Mouse (Mus musculus): ENCODE results near the gene Ganab. TPM values are rescaled to one million over a fixed set of nuclear protein-coding genes. Genes with fewer than 3 reads are reported as not detected.
A peak's percentile ranks its signal among the peaks of the same experiment; 100 is the strongest.

Ganab gene
- total and polyA plus RNA-seq, 3 experiments: 98.7 to 199 (median 172) TPM

DNA sequence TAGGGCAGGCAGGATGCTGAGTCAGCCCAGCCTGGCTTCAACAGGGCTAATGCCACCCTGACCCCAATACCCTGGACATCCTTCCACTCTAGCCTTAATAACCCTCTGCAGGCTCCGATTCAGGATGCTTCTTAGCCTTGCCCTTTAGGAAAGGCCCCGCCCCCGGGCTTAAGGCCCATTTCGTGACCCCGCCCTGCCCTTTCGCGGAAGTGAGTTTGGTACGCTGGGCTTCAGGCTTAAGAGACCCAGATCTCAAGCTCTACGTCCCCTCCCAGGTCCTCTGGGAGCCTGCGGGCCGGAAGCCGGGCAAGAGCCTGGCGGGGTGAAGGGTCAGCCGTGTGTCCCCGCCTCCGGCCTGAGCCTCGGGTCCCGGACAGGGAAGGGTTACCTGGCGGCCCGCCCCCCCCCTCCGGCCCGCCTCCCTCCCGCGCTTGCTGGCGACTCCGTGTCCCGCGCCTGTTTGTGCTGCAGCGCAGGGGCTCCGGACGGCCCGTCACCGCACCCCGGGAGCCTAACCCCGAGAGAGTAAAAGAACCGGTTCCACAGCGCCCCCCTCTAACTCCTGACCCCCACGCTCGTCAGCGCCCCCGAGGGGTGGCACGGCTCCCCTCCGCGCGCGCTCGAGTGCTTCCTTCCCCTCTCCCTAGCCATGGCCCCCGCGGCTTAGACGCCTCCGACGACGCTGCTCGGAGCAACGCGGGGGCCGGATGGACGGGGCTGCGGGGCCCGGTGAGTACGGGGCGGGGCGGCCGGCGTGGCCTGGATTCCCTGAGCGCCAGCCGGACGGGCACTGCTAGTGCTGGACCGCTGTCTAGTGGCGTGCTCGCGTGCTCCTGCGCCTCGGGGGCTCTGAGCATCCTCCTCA is 31.6 kb downstream of the Ganab start, which contains the start of the genes Rom1 and Eml3:
Gene Rom1, minus strand, starts transcription at position 133 of the 865 bp plus-strand sequence.
Gene Eml3, plus strand, starts transcription at position 329 of the 865 bp plus-strand sequence.
- DNase-seq: peak; percentile 98

DNA sequence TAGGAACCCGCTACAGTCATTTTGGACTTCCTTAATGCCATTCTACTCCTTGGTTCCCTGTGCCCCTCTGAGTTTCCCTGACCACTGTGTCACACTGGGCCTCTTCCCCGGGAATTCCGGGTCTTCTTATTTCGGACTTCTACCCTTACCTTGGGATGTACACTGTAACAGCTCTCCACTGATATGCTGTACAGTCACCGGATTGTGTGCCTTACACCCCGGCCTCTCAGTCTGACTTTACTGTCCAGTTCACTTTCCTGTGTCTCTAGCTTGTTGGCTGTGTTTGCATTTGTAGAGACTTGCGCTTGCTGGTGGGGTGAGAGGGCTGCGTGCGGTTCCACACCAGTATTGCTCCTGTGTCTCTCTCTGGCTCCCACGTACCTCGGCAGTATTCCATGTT is 32.2 kb downstream of the Ganab start:
- DNase-seq: no peak

DNA sequence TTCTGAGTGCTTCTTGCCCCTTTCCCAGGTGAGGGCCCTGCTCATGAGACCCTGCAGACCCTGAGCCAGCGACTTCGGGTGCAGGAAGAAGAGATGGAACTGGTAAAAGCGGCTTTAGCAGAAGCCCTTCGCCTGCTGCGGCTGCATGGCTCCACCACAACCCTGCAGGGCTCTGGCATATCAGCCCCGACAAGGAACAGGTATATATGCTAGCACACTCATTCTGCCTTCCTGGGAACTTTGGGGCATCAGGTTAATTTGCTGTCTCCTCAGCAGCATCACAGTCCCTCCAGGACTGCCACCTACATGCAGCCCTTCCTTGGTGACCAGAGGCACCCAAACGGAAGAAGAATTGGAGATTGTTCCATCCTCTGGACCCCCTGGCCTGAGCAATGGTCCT is 32.9 kb downstream of the Ganab start:
- DNase-seq: no peak

DNA sequence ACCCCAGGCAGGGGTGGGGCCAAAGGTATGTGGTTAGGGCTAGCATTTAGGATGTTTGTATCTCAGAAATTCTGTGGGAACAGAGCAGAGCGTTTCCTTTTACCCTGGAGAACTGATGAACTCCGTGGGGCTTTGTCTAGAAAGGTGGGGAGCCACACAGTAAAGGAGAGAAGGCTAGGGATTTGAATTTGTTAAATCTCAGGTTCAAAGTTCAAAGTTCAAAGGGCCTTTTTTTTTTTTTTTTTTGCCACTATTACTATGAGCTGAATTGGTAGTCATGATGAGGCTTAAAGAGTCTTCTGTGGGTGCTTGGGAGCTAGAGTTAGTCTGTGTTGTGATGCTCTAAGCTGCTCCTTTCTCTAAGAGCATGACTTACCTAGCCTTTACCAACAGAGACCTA is 38.9 kb downstream of the Ganab start:
- DNase-seq: no peak

DNA sequence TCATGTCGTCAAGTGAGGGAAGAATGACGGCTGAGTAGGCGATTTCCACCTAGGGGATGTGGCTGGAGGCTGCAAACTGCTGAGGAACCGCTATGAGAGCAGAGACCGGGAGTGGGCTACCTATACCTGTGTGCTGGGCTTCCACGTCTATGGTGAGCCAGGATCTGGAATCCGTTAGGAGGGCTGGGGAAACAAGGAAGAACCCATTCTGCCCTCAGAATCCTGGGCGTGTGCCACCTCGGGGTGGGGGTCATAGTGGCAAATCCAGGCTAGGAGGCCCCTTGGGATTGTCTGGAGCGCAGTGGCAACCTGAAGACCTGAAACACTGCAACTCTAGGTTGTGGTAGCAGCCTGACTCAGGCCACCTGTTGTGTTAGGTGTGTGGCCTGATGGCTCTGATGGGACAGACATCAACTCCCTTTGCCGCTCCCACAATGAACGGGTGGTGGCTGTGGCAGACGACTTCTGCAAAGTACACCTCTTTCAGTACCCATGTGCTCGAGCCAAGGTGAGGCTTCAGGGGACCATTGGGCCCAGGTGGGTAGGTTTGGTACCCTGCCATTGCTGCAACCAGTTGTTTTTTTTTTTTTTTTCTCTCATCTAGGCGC is 42.8 kb downstream of the Ganab start:
- DNase-seq: no peak

DNA sequence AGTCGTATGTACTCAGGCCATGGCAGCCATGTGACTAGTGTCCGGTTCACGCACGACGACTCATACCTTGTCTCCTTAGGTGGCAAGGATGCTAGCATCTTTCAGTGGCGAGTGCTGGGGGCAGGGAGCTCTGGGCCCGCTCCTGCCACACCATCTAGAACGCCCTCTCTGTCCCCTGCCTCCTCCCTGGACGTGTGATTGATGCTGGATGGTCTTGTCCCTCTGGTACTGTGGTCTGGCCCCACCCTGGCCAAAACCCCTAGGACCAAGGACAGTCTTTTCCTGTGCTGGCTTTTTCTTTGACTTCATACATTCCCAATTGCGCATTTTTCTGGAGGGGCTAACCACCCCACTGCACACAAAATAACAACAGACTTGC is 43.3 kb downstream of the Ganab start:
- DNase-seq: no peak

DNA sequence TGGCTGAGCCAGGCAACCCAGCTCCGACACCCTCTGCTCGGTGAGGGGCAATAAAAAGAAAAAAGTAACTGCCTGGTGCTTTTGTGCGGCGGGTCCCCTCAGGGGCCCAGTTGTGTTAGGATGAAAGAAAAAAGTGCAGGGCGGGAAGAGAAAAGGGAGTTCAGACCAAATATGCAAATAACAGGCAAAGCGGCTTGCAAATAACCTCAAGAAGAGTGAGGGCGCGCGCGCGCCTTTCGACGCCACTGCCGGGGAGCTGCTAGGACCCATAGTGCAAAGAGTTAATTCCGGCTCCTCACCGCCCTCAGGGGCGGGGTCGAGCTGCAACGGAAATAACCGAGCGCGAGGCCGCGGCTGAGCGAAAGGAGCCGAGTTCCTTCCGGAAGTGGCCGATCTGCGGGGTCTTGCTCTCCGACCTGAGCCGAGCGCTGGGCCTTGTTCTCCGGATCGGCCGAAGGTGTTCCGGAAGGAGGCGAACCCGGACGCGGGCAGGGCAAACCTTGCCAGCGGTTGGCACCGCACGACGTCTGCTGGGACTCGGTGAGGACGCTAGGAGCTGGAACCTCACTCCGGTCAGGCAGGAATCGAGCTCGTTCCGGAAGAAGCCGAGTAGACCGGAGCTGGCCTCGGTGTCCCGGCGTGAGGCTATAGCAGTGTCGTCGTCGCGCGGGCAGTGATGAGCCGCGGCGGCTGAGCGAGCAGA is 43.8 kb downstream of the Ganab start, which contains the start of gene Mta2:
Gene Mta2, plus strand, starts transcription at position 361 of the 703 bp plus-strand sequence.
- peak; percentile 98 for DNase-seq

DNA sequence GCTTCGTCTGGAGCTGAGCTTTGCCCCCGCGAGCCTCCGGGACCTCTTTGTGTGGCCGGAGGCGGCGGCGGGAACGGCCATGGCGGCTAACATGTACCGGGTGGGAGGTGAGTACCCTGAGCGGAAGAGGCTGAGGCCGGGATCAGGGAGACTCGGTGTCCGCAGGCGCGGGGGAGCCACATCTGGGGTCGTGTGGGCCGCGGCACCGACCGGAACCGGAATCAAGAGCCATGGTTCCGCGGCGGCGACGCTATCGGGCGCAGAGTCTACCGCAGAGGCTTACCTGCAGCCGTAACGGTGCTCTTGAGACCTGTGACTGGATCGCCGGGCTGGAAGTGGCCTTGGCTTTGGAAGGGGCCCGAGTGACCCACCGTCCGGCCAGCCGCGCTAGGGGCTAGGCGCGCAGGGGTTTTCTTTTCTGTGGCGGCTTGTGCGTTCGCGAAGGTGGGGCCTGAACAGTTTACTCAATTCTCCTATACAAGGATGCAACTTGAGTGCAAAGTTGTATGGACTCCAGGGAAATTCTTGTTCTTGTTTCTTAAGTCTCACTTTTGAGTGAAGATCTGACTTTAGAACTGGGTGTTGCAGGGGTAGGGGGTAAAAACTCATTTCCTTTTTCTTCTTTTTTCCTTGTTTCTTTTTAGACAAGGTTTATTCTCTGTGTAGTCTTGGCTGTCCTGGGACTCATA is 44.5 kb downstream of the Ganab start:
- no peak for DNase-seq

DNA sequence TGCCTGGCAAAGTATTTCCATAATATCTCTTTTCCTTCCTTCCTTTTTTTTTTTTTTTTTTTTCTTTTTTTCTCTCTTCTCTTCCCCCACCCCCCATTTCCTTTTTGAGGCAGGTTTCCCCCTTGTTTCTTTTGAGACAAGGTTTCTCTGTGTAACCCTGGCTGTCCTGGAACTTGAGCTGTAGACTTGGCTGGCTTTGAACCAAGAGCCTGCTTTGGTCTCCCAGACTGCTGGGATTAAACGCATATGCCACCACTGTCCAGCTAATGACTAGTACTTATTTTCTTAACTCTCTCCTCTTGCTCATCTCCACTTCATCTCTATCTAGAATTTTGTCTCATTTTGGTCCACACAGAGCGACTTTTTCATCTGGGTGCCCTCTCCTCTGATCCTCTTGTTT is 45.2 kb downstream of the Ganab start:
- no peak for DNase-seq

DNA sequence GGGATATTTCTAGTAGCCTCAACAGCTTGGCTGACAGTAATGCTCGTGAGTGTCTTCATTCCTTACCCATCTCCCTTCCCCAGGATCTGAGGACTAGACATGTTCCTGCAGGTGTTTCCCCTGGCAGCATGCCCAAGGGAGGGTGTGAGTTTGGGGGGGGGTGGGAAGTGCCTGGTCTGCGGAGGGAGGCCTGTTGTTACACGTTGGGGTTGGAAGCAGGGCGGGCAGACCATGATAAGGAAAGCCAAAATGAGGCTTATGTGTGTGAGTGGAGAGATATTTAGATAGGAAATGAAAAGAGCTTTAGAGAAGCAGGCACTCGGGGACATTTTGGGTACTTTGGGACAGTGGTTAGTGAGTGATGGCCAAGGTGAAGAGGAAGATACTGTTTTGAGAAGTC is 46.2 kb downstream of the Ganab start:
- DNase-seq: no peak

DNA sequence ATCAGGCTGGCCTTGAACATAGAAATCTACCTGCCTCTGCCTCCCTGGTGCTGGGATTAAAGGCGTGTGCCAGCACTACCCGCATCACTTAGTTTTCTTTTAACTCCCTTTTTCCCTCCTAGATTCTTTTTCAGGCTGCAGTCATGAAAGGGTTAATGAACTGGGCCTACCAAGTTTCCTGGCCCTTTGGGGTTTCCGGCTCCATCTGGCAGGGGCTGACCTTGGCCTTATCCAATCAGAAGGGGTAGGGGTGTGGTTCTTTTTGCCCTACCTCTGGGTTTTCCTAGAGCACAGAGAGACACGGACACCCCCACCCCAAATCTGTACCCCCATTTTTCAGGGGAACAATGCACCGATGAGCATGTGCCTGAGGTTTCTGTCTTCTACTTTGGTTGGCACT is 46.9 kb downstream of the Ganab start:
- DNase-seq: peak; percentile 85

DNA sequence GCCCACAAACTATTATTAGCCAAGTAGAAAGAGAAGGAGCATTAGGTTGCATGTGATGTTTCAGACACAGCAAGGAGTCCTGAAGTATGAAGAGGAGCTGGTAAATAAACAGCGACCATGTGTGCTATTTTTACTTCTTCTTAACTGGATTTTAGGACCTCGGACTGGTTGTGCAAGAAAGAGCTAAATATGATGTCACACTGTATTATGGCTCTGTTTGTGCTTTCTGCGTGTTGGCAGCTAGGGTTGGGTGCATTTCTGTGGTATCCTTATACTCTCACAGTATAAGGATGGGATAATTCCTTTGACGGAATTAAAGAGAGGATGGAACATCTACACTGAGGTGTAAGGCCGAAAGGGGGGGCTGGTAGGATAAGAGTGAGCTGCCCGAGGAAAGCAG is 47.4 kb downstream of the Ganab start:
- no peak for DNase-seq

DNA sequence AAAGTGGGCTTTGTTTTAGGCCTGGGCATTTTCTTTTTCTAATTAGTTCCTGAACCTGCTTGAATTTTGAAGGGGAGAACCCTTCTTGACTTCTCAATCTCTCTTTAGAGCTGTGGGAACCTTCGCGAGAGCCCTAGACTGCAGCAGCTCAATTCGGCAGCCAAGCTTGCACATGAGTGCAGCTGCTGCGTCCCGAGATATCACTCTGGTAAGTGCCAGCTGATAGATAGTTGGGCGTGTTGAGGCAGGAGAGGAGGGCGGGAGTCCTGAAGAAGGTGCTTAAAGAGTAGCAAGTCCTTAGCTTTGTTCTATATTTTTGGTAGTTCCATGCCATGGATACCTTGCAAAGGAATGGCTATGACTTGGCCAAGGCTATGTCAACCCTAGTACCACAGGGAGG is 49.1 kb downstream of the Ganab start:
- no peak for DNase-seq

DNA sequence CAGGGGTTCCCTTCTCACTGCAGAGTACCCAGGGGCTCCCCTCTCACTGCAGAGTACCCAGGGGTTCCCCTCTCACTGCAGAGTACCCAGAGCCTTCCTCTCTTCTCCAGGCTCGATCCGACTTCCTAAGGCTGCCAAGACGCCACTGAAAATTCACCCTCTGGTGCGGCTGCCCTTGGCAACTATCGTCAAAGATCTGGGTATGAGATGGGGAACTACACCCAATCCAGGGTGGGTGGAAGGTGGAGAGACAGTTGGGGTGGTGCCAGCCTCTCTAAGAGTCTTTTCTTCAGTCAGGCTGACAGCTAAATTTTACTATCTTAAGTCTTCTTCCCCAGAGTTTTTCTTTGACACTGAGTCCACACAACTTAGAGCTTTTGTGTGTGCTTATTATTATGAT is 52.3 kb downstream of the Ganab start:
- no peak for DNase-seq

DNA sequence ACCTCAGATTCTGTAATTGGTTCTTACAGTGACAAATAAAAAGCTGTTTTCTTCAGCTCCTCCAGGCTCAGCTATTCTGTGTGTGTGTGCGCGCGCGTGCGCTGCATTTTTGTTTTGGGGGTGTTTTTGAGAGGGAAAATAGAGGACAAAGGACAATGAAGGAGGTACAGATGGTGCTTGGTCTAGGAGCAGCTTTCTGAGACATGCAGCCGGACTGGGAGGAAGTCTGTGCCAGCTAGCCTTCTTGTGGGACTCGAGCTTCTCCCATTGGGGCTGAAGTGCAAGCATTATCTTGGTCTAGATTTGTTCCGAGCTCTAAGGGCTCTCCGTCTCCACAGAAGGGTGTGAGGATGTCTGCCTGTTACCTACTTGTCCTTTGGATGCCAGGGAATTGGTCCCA is 54.4 kb downstream of the Ganab start:
- no peak for DNase-seq

DNA sequence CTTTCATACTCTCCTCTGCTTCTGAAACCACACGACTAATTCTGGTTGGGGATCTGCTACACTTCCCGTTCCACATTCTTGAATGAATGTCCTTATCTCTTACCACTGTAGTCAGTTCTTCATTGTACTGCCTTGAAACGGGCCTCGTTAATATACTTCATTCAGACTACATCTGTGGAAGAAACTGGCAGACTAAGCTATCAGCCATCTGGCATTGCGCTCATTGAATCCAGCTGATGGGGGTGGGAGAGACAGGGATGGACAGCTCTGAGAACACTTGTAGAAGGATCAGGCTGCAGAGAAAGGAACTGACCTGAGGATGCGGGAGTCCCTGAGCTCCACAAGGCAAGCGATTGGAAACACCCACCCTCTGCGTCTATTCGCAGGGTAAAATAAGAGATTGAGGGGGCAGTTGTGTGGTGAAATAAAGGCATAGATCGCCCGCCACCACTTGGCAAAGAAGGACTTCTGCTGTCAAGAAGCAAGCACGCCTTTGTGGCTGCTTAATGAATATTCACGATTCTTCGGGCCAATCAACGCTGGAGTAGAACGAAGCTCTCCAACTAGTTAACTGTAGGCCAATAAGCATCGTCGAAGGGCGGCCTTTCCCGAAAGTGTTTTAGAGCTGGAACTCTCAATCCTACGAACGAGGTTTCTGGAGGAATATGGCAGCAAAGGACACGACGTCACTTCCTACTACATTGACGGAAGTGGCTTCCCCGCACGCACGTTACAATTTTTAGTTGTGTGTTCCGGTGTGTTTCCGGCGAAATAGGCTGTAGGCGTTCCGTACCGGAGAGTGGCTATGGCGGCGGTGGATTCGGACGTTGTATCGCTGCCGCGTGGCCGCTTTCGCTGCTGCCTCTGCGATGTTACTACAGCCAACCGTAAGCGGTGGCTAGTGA is 55.5 kb downstream of the Ganab start, which contains the start of gene Tut1:
Gene Tut1, plus strand, starts transcription at position 713 of the 905 bp plus-strand sequence.
- peak; percentile 93 for DNase-seq

DNA sequence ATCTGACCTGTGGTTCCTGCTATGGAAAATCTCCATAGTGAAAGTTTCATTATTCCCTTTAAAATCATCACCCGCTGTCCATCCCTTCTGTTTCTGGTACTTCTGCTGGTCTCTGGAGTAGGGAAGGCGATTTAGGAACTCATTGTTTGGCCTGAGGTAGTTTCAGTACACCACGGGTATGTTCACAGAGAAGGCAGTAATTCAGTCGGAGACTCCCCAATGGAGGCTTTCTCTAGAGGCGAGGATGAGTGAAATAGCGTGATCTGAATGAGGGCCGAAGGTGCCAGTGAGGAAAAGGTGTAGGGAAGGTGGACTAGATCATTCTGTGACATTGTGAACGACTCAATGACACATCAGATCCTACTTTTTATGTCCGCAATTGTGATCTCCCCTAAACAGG is 56.3 kb downstream of the Ganab start:
- DNase-seq: no peak

DNA sequence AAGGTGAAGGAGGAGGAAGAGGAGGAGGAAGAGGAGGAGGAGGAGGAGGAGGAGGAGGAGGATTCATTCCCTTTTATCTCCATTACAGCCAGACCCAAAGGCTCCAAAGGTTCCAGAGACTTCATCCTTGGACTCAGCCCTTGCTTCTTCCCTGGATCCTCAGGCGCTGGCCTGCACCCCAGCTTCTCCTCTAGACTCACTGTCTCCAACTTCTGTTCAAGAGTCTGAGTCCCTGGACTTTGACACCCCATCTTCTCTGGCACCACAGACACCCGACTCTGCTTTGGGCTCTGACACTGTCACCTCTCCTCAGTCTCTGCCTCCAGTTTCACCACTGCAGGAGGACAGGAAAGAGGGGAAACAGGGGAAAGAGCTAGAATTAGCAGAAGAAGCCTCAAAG is 64.4 kb downstream of the Ganab start:
- no peak for DNase-seq

DNA sequence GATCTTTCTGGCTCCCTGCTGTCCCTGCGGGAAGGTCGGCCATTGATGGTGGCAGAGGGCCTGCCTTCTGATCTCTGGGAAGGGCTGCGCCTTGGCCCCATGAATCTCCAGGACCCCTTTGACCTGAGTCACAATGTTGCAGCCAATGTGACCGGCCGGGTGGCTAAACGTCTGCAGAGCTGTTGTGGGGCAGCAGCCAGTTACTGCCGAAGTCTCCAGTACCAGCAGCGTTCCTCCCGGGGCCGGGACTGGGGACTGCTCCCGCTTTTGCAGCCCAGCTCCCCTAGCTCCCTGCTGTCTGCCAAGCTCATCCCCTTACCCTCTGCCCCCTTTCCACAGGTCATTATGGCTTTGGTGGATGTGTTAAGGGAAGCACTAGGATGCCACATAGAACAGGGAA is 67.2 kb downstream of the Ganab start:
- no peak for DNase-seq

DNA sequence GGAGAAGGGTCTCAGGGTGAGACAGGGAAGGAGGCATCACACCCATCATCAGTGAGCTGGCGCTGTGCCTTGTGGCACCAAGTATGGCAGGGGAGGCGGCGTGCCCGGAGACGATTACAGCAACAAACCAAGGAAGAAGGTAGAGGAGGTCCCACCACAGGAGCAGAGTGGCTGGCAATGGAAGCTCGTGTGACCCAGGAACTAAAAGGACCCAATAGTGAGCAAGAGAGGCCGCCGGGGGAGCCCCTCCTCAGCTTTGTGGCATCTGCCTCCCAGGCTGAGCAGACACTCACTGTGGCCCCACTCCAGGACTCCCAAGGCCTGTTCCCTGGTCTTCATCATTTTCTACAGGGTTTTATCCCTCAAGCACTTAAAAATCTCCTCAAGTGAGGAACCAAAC is 67.9 kb downstream of the Ganab start:
- peak; percentile 31 for DNase-seq

DNA sequence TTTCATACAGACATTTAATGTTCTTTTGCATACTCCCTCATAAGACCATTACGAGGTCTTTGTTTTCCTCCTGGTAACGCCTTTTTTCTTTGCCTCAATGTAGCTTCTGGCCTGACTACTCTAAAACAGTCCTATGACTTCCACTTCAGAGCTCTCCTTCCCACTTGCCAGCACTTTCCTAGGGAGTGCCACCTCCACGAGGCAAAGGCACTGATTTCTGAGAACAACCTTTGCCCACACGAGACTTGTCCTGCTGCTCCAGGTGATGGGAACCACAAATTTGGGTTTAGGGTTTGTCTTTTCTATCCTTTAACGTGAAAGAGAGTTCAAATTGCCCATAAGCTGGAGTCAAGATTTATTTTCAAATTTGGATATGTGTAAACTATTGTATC is 68.3 kb downstream of the Ganab start:
- DNase-seq: no peak

Data from adrenal gland, adult 2 months (tissue).